Mouse (Mus musculus) heart, postnatal 10 days (tissue): Measurements from ENCODE around the gene Pde1a. TPM values are rescaled to one million over a fixed set of nuclear protein-coding genes. Genes with fewer than 3 reads are reported as not detected.
A peak's percentile ranks its signal among the peaks of the same experiment; 100 is the strongest.

Experiments
- DNase-seq, 2 experiments: peaks; one replicate each; pipeline ENCODE4 v3.0.0; 2021
- intact Hi-C: fragments of 180-260 bp; cut with DNase I; formaldehyde crosslinking; loops from one replicate; pipeline ENCODE4 v1.15.1; 2025
- total RNA-seq, 2 experiments: library from RNA; stranded (reverse); gene quantifications; 2 replicates each; pipeline ENCODE4 v1.2.3; 2021

Pde1a gene
- total RNA-seq, 2 experiments from 2014 or later: 11.9 to 16.1 TPM

- no peak for DNase-seq
- intact Hi-C loops: no loop called here
Measured at GRCm38 (mm10) chr2:79839090-79839489, 290.2 kb downstream of the Pde1a start.

GRCm38 (mm10) chr2:79825853-79826252, 303.4 kb downstream of the Pde1a start:
- intact Hi-C loops: no loop called here
- no peak for DNase-seq

DNA sequence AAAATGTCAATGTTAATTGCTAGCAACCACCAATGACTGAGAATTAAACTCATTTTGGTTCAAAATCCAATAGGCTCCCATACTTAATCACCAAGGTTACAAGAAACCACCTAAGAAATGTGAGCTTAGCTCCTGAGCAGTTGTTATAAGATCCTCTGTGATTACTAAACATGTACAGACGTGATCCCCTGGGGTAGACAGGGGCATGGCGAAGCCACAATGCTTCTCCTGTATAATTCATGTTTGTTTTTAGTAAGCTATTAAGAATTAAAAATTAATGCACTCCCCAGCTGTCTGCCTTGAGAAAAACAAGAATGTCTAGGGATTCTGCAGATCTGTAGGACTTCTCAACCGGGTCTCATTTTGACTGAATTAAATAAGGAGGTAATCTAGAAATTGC, 309.7 kb downstream of the Pde1a start:
- intact Hi-C loops: no loop called here
- DNase-seq: no peak

DNA sequence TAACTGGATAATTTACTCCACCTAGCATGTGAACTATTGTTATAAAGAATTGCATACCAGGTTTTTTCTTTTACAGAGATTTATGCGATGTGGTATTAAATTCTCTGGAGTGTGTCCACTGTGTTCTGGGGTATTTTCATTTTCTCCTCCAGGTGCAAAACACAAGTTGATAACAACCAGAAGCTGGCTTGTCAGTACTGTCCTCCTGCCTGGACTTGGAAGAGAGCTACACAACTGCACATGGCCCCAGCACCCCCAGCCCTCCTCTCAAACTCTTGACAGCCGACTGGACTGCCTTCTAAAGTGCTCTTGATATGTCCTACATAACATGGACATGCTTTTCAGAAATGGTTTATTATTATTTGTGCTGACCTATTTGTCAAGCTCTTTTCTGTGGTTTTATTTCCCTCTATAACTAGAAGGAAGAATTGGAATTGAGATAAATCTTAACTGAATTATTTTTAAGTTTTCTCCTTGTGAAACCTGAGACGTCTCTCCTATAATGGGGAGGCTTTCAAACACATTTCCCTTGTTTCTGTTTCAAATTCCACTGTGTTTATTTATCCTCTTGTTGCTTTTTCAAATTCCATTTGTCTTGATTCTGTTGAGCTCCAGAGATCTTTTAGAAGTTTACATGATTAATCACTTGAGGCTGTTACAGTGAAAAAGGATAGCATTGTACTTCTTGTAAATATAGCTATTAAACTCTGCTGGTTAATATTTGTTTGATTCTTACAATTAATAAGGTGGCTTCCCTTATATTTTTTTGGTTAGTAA, 313.4 kb downstream of the Pde1a start:
- intact Hi-C loops: no loop called here
- no peak for DNase-seq

- intact Hi-C loops: no loop called here
- no peak for DNase-seq
Measured at GRCm38 (mm10) chr2:79798627-79799026, 330.6 kb downstream of the Pde1a start.

DNA sequence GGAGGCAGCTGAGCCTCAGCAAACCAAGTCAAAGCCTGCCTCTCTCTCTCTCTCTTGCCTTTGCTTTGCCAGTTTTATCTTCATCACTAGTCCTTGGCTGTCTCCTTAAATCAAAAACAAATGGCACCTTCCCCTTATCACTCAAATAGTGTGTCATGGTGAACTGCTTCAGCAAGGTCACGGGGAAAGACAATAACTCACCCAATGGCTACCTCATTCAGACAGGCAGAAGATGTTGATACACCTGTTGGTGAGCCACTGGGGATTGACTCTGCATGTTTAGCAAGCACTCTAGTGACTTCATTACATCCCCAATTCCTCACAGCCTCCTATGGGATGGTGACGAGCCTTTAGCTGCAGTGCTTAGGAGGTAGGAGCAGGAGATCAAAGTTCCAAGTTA, 331.8 kb downstream of the Pde1a start:
- no peak for DNase-seq
- intact Hi-C loops: no loop called here

DNA sequence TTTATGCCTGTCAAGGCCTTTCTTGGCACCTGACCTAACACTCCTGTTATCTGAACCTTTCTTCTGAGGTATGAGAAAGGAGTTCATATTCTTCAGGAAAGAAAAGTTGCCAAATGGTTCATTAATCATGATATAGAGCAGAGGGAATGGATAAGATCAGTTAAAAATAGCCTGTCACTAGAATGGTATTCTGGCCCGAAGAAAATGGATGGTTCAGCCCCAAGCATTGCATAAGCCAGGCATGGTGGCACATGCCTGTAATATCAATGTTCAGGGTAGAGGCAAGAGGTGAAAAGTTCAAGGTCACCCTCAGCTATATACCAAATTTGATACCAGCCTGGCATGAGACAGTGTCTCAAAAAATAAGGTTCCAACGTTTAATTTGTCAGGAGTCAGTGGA, 336.1 kb downstream of the Pde1a start:
- intact Hi-C loops: no loop called here
- no peak for DNase-seq

DNA sequence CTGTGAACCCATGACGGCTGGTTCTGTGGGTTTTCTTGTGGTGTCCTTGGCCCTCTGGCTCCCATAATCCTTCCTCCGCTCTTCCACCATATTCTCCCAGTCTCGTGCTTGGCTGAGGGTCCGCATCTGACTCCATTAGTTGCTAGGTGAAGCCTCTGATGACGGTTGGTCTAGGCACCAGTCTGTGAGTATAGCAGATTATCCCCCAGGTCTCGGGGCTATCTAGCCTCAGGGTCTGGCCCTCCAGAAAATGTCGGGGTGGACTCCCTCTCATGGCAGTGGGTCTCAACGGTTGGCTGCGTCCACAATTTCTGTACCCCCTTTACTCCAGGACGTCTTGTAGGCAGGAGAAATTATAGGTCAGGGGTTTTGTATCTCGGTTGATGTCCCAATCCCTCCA, 342.8 kb downstream of the Pde1a start:
- no peak for DNase-seq
- intact Hi-C loops: no loop called here

DNA sequence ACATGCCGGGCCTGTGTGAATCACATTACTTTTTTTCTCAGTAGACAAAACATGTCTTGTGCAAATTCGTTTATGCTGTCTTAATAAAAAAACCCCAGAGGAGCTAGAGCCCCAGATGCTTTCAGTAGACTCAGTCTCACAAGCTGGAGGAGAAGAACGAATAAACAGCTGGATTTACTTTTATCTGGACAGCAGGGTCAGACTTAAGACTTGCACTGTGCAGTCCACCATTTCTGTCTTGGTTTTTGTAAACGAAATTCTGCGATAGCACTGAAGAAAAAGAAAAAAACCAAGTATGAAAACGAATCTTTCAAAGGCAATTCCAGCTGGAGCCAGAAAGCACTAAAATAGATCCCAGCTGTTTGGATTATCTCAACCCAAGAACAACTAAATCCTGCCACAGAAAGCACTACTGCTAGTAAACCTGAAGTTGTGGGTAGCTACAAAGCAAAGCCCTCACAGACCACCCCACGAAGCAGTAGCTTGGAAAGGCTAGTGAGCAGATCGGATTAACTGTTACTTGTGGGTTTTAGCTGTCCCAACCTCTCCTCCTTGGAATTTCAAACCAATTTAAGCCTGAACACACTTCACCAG, 343.6 kb downstream of the Pde1a start:
- peak; percentile 25 to 35 for DNase-seq
- intact Hi-C loops: no loop called here

Other genes starting within 250 kb of the Pde1a start
- not detected for gene Prdx6b, start 163.0 kb upstream of the Pde1a start, total RNA-seq
- gene Dnajc10, start 186.0 kb upstream of the Pde1a start, total RNA-seq: 10 to 100 TPM; 46.6 to 46.8 TPM